Mouse (Mus musculus) kidney, postnatal 0 days (tissue): Measurements from ENCODE around the gene Dhx9. TPM values are rescaled to one million over a fixed set of nuclear protein-coding genes. Genes with fewer than 3 reads are reported as not detected.
"Not testable (repeated sequence)": the region's sequence is repeated elsewhere in the genome, so short reads cannot be mapped to it uniquely, and the experiment has no call there.

Experiments used
- ATAC-seq: fragments of 200-750 bp; cut with Nextera tagmentation; replicated peaks from 2 replicates; pipeline ENCODE4 v1.8.0; 2017; ENCODE audit warnings: low read depth, moderate number of reproducible peaks, moderate TSS enrichment, moderate library complexity; ENCODE audit not compliant: low FRiP score
- DNase-seq: peaks from one replicate; pipeline ENCODE4 v3.0.0-alpha.2; 2016; ENCODE audit warnings: low spot score
- H3K27ac ChIP-seq: fragments of 300-500 bp; sonication (generic); 2 replicates; pipeline ENCODE4 v1.5.1; 2014; ENCODE audit warnings: mild to moderate bottlenecking
- H3K27me3 ChIP-seq: fragments of 300-500 bp; sonication (generic); 2 replicates; pipeline ENCODE4 v1.6.1; 2014; ENCODE audit warnings: low read length, mixed read lengths; ENCODE audit not compliant: insufficient read depth
- H3K36me3 ChIP-seq: fragments of 300-500 bp; sonication (generic); 2 replicates; pipeline ENCODE4 v1.6.1; 2014; ENCODE audit warnings: low read length, mixed read lengths; ENCODE audit not compliant: insufficient read depth
- H3K4me1 ChIP-seq: fragments of 300-500 bp; sonication (generic); replicated peaks from 2 replicates; pipeline ENCODE4 v1.6.1; 2014; ENCODE audit warnings: antibody characterized with exemption, low read length, mixed read lengths; ENCODE audit not compliant: insufficient read depth
- H3K4me2 ChIP-seq: fragments of 300-500 bp; sonication (generic); 2 replicates; pipeline ENCODE4 v1.6.1; 2014; ENCODE audit warnings: mild to moderate bottlenecking, low read length, moderate library complexity, mixed read lengths
- H3K4me3 ChIP-seq: fragments of 300-500 bp; sonication (generic); replicated peaks from 2 replicates; pipeline ENCODE4 v1.5.1; 2014; ENCODE audit warnings: low read depth, low read length
- H3K9ac ChIP-seq: fragments of 300-500 bp; sonication (generic); 2 replicates; pipeline ENCODE4 v1.6.1; 2014; ENCODE audit warnings: low read depth, low read length
- H3K9me3 ChIP-seq: fragments of 300-500 bp; sonication (generic); replicated peaks from 2 replicates; pipeline ENCODE4 v1.6.1; 2016; ENCODE audit warnings: low read length, inconsistent platforms, mixed read lengths
- CTCF ChIP-seq: IDR thresholded peaks from 2 replicates; pipeline ENCODE4 v1.5.1; 2016; ENCODE audit warnings: antibody characterized with exemption, low read depth, mild to moderate bottlenecking, moderate library complexity
- WGBS: fragments of 180-500 bp; shearing (Covaris S2); extraction: QIAGEN DNeasy Blood & Tissue Kit; methylation state at CpG from one replicate; pipeline ENCODE4 v1.1.7; 2014; 5-methylcytosine and 5-hydroxymethylcytosine counted together
- polyA plus RNA-seq: library from polyadenylated mRNA; unstranded; fragments of >200 nt; fragmentation: Nextera tagmentation; extraction: Ambion mirVana; gene quantifications from 2 replicates; pipeline ENCODE4 v1.2.1, GENCODE M21; 2015

Gene Dhx9
- polyA plus RNA-seq, 1 experiment from 2014 or later: 26.0 TPM

DNA sequence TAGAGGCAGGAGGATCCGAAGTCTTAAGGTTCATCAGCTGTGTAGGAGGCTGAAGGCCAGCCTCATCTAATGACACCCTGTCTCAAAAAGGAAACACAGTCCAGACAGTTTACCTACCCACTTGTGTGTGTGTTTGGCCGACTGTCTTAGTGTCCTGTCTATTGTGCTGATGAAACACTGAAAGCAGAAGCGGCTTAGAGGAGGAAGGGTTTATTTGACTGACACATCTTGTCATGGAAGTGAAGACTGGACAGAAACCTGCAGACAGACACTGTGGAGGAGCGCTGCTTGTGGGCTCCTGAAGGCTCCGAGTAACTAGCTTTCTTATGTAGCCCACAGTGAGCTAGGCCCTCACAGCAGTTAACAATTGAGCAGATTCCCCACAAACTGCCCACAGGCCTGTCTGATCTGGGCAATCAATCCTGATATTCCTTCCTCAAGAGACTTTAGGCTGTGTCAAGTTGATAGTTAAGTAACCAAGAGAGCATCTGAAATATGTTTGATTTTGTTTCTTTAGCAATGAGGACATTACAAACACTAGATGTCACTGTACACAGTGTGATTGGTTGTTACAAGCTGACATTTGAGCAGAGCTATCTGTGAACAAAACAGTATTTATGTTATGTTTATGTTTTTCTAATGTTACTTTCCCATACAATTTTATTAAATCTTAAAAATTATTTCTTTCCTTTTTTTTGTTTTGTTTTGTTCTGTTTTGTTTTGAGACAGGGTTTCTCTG, 53.4 kb downstream of the Dhx9 start:
- TF ChIP-seq CTCF: peak; percentile 46
- no peak overlapping the region for H3K4me2 ChIP-seq
- DNase-seq (no peak), ATAC-seq (no peak)
- no peaks in the 10 kb centered on the region for H3K4me1 ChIP-seq
- no peak overlapping the region for H3K4me3 ChIP-seq
- no peaks in the 10 kb centered on the region for H3K27me3 ChIP-seq
- H3K36me3 ChIP-seq: no peaks in the 10 kb centered on the region
- 87% methylated on average over 5 of the region's 5 CpGs for WGBS
- H3K9me3 ChIP-seq: no peaks in the 10 kb centered on the region
- no peak overlapping the region for H3K9ac ChIP-seq
- H3K27ac ChIP-seq: no peak overlapping the region

DNA sequence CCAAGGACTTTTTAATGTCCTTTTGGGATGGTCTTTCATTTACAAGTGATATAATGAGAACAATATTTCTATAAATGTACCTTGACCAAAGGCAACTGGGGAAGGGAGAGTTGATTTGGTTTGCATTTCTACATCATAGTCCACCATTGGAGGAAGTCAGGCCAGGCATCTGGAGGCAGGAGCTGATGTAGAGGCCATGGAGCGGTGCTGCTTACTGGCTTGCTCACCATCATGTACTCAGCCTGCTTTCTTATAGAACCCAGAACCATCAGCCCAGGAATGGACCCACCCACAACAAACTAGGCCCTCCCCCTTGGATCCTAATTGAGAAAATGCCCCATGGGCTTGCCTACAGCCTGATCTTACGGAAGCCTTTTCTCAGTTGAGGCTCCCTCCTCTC, 55.1 kb downstream of the Dhx9 start:
- Histone ChIP-seq H3K9ac (no peak overlapping the region), H3K36me3 (no peaks in the 10 kb centered on the region), H3K4me2 (no peak overlapping the region), H3K4me3 (no peak overlapping the region), H3K27me3 (no peaks in the 10 kb centered on the region), H3K4me1 (no peaks in the 10 kb centered on the region), H3K27ac (no peak overlapping the region), H3K9me3 (no peaks in the 10 kb centered on the region)
- DNase-seq: no peak
- TF ChIP-seq CTCF: no peak
- no peak for ATAC-seq
- WGBS: 91% methylated on average over 2 of the region's 2 CpGs

DNA sequence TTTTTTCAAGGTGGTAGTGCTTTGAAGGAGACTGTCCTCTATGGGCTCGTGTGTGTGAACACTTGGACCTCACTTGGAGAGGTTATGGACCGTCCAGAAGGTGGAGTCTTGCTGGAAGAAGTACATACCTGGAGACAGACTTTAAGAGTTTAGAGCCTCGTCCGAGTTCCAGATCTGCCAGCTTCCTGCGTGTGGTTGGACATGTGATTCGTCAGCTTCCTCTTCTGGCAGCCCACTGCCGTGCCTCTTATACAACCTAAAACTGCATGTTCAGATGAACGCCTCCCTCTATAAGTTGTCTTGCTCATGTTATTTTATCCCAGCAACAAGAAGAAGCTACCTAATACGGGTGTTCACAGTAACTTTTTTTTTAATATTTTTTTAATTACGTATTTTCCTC, 55.8 kb downstream of the Dhx9 start:
- 76% methylated on average over 10 of the region's 10 CpGs for WGBS
- no peaks in the 10 kb centered on the region for H3K27me3 ChIP-seq
- H3K9ac ChIP-seq: no peak overlapping the region
- H3K9me3 ChIP-seq: no peaks in the 10 kb centered on the region
- no peak overlapping the region for H3K27ac ChIP-seq
- no peaks in the 10 kb centered on the region for H3K36me3 ChIP-seq
- no peak overlapping the region for H3K4me3 ChIP-seq
- DNase-seq (no peak), ATAC-seq (no peak)
- no peak overlapping the region for H3K4me2 ChIP-seq
- TF ChIP-seq CTCF: no peak
- no peaks in the 10 kb centered on the region for H3K4me1 ChIP-seq

DNA sequence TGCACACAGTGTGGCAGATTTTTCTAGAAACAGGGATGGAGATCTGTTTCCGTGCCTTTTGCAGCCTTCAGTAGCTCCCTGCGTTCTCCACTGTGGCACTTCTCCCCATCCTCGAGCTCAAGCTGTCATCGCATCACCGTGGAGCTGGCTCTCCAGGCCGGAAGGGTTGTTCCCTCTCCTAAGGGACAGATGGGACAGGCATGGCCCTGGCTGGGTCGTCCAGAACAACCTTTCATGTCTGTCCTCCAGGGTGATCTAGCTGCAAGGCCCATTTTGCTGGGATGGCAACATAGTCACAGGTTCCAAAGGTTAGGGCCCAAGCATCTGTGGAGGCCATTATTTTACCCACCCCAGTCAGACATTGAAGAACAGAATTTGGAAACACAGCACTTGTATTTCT, 56.3 kb downstream of the Dhx9 start:
- no peak for TF ChIP-seq CTCF
- Histone ChIP-seq H3K9me3 (no peaks in the 10 kb centered on the region), H3K9ac (no peak overlapping the region), H3K36me3 (no peaks in the 10 kb centered on the region), H3K27ac (no peak overlapping the region), H3K4me2 (no peak overlapping the region), H3K4me3 (no peak overlapping the region), H3K4me1 (no peaks in the 10 kb centered on the region), H3K27me3 (no peaks in the 10 kb centered on the region)
- 70% methylated on average over 7 of the region's 7 CpGs for WGBS
- ATAC-seq (no peak), DNase-seq (no peak)

DNA sequence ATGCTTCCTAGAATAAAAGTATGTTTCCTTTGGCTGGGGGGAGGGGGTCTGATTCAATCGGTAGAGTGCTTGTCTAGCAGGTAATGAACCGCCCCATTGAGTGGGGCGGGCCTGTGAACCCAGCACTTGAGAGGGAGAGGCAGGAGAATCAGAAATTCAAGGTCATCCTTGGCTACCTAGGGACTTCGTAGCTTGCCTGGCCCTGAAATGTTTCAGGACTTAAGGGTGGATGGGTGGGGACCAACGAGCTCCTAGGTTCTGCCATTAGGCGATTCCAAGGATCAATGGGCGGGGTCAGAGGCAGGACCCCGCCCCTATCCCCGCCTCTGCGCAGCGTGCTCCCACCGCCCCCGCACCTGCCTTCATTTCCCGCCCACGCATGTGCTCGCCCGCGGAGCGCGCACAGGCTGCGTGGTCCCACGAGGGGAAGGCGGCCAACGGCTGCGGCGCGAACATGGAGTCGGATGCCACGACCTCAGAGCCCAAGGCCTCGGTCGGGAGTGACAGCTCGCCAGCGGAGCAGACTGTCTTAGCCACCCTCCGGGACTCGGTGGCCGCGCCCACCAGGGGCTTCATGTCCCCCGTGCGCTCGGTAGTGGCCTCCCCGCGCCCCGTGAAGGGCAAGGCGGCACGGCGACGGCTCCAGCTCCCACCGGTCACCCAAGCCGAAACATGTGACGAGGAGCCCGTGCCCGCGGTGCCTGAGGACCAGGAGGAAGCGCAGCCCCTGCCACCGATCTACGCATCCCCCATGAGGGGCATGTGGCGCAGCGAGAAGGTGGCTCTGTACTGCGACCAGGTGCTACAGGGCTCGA, 62.5 kb downstream of the Dhx9 start, which contains the start of gene Shcbp1l:
Gene Shcbp1l (plus strand): TSS at position 393 of the 815 bp plus-strand sequence.
- peak within 1 kb of the TSS; percentile 92 for H3K4me2 ChIP-seq
- H3K27ac ChIP-seq: no peak within 1 kb of the TSS
- H3K9ac ChIP-seq: peak within 1 kb of the TSS; percentile 14; the same call in 1 of the 2 replicates
- no peaks in the 10 kb centered on the region; the same call in 1 of the 2 replicates for H3K4me1 ChIP-seq
- peak within 1 kb of the TSS; percentile 38 for H3K4me3 ChIP-seq
- no peaks in the 10 kb centered on the region for H3K27me3 ChIP-seq
- no peaks in the 10 kb centered on the region for H3K9me3 ChIP-seq
- no peaks in the 10 kb centered on the region for H3K36me3 ChIP-seq
- ATAC-seq (peak; percentile 79), DNase-seq (peak; percentile 76)
- 3% methylated on average over 59 of the region's 60 CpGs for WGBS
- no peak for TF ChIP-seq CTCF

DNA sequence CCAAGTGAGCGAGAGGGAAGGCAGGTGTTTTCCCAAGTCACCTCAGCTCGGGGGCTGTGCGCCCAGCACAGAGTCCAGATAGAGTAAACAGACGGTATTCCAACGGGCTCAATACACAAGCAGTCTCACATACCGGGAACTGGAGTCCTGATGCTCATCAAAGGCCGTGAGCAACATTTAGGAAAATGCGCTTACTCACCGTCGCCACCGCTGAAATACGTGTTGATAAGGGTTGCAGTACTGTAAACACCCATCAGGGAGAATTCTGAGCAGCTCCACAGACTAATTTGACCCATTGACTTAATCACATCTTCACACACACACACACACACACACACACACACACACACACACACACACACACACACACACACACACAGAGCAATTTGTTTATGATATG, 63.2 kb downstream of the Dhx9 start:
- ATAC-seq (no peak; the same call in none of the 2 replicates), DNase-seq (peak; percentile 46)
- WGBS: 24% methylated on average over 12 of the region's 12 CpGs
- Histone ChIP-seq H3K4me2 (peak overlapping the region; percentile 92), H3K27ac (no peak overlapping the region), H3K27me3 (no peaks in the 10 kb centered on the region), H3K9me3 (no peaks in the 10 kb centered on the region), H3K9ac (no peak overlapping the region), H3K36me3 (no peaks in the 10 kb centered on the region), H3K4me3 (peak overlapping the region; percentile 38), H3K4me1 (no peaks in the 10 kb centered on the region; the same call in 1 of the 2 replicates)
- peak; percentile 15; the same call in 1 of the 2 replicates for TF ChIP-seq CTCF

DNA sequence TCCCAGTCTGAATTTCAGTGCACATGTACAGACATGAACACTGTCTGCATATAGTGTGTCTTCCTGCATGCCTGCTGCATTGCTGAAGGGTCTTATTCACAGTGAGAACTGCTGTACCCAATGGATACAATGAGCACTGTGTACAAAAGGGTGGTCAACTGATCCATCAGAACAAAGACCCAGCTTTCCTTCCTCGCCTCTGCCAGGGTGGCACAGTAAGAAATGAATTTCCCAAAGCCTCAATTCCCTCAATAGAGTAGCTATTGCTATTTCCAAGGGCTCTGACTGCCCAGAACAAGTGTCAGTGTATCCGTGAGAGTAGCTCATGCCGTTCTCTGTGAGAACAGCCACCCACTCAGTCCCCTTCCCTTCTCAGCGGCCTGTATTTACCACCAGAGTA, 69.7 kb downstream of the Dhx9 start:
- not testable (repeated sequence) for H3K9ac ChIP-seq, ATAC-seq, H3K27me3 ChIP-seq, H3K4me2 ChIP-seq, DNase-seq, H3K27ac ChIP-seq, H3K9me3 ChIP-seq, H3K4me3 ChIP-seq, H3K36me3 ChIP-seq, H3K4me1 ChIP-seq
- WGBS: 79% methylated on average over 4 of the region's 4 CpGs

DNA sequence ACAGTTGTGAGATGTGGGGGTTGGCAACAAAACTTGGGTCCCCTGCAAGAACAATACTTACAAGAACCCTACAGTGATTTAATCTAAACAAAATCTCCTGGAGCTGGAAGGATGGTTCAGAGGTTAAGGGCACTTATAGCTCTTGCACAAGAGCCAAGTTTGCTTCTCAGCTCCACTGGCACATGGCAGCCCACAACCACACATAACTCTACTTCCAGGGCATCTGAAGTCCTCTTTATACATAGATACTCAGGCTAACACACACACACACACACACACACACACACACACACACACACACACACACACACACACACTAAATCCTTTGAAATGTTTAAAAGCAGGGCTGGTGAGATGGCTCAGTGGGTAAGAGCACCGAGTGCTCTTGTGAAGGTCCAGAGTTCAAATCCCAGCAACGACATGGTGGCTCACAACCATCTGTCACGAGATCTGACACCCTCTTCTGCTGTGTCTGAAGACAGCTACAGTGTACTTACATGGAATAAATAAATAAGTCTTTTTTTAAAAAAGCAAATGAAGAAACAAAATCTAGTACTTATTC, 71.1 kb downstream of the Dhx9 start:
- H3K4me2 ChIP-seq, DNase-seq, H3K4me1 ChIP-seq, H3K27me3 ChIP-seq, H3K9me3 ChIP-seq, H3K36me3 ChIP-seq, ATAC-seq, H3K27ac ChIP-seq, H3K4me3 ChIP-seq, H3K9ac ChIP-seq: not testable (repeated sequence)
- WGBS: 80% methylated on average over 3 of the region's 3 CpGs

DNA sequence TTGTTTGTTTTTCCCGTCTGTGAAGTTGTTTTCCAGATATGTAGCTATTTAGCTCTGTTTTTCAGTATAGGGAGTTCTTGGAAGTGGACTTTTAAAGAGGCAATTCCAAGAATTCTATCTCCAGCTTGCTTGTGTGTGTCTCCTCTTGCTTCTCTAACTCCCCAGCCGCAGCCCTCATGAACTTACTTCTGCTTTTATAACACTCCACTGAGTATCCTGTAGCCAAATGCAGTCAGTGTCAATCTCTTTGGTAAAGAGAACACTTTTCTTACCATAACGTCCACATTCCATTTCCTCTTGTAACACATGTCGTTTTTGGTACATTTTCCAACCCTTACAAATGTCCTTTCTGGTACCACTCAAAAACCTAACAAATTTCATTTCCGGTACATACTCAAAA, 71.7 kb downstream of the Dhx9 start:
- DNase-seq, H3K9ac ChIP-seq, H3K27ac ChIP-seq, ATAC-seq, H3K4me1 ChIP-seq, H3K4me3 ChIP-seq, H3K9me3 ChIP-seq, H3K27me3 ChIP-seq, H3K36me3 ChIP-seq, H3K4me2 ChIP-seq: not testable (repeated sequence)
- WGBS: 64% methylated on average over 2 of the region's 5 CpGs
